Mouse (Mus musculus) kidney, embryonic 16.5 days (tissue): ENCODE results near the gene Mfsd14a. TPM values are rescaled to one million over a fixed set of nuclear protein-coding genes. Genes with fewer than 3 reads are reported as not detected.

Experiments used
- ATAC-seq: fragments of 200-750 bp; cut with Nextera tagmentation; 2 replicates; pipeline ENCODE4 v1.8.0; 2017; ENCODE audit warnings: moderate TSS enrichment; ENCODE audit not compliant: low FRiP score, low TSS enrichment
- H3K27ac ChIP-seq: fragments of 300-500 bp; sonication (generic); 2 replicates; pipeline ENCODE4 v1.5.1; 2014; ENCODE audit warnings: low read length
- H3K27me3 ChIP-seq: fragments of 300-500 bp; sonication (generic); 2 replicates; pipeline ENCODE4 v1.6.1; 2014; ENCODE audit warnings: low read length, control low read depth, mixed read lengths; ENCODE audit not compliant: insufficient read depth
- H3K36me3 ChIP-seq: fragments of 300-500 bp; sonication (generic); 2 replicates; pipeline ENCODE4 v1.6.1; 2014; ENCODE audit warnings: low read length, control low read depth, mixed read lengths; ENCODE audit not compliant: insufficient read depth
- H3K4me1 ChIP-seq: fragments of 300-500 bp; sonication (generic); 2 replicates; pipeline ENCODE4 v1.6.1; 2014; ENCODE audit warnings: low read length, control low read depth, mixed read lengths; ENCODE audit not compliant: insufficient read depth
- H3K4me2 ChIP-seq: fragments of 300-500 bp; sonication (generic); replicated peaks from 2 replicates; pipeline ENCODE4 v1.6.1; 2014; ENCODE audit warnings: low read depth, low read length
- H3K4me3 ChIP-seq: fragments of 300-500 bp; sonication (generic); 2 replicates; pipeline ENCODE4 v1.5.1; 2014; ENCODE audit warnings: mild to moderate bottlenecking, low read length
- H3K9ac ChIP-seq: fragments of 300-500 bp; sonication (generic); replicated peaks from 2 replicates; pipeline ENCODE4 v1.6.1; 2014; ENCODE audit warnings: low read length
- H3K9me3 ChIP-seq: fragments of 300-500 bp; sonication (generic); 2 replicates; pipeline ENCODE4 v1.6.1; 2016; ENCODE audit warnings: low read length, control low read depth
- WGBS: fragments of 180-500 bp; shearing (Covaris S2); extraction: QIAGEN DNeasy Blood & Tissue Kit; methylation state at CpG from one replicate; pipeline ENCODE4 v1.1.7; 2014; 5-methylcytosine and 5-hydroxymethylcytosine counted together
- polyA plus RNA-seq: library from polyadenylated mRNA; unstranded; fragments of >200 nt; fragmentation: Nextera tagmentation; extraction: Ambion mirVana; gene quantifications from 2 replicates; pipeline ENCODE4 v1.2.1, GENCODE M21; 2015

Gene Mfsd14a
- polyA plus RNA-seq, 1 experiment from 2014 or later = 104 TPM

DNA sequence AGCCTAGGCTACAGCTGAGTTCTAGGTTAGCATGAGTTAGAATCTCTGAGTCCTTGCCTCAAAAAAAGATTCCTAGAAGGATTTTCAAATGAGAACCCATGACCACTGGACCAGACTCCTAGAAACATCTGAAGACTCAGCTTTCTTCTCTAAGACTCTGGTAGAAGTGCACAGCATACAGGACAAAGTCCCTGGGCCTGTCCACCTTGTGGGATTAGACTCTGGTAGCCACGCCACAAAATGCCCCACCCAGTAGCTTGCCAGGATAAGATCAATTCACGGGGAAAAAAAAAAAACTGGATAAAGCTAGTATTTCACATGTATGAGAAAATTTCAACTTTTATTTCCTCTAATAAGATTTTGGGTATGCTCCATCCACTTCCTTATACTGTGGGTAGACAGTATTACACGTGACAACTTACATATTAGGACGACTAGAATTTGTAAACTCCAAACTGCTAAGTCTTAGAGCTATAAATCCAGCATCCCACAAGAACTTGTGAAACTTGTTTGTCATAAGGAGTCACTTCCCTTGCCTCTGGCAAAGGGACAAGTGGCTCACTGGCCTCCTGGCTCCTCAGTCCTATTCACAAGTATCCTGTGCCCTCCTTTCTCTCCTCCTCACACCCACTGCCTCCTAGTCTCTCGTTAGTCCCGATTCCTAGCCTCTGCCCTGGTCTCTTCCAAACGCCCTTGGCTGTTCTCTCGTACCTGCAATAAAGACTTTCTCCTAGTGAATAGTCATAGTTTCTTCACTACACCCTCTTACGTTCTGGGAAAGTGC lies 24.6 kb downstream of the Mfsd14a start:
- Histone ChIP-seq H3K36me3 (peaks cover 70% of the 10 kb centered on the region), H3K27ac (no peak overlapping the region), H3K4me1 (no peaks in the 10 kb centered on the region), H3K27me3 (no peaks in the 10 kb centered on the region), H3K9me3 (no peaks in the 10 kb centered on the region), H3K4me3 (no peak overlapping the region), H3K4me2 (no peak overlapping the region), H3K9ac (no peak overlapping the region)
- no peak for ATAC-seq
- 87% methylated on average over 9 of the region's 9 CpGs for WGBS

DNA sequence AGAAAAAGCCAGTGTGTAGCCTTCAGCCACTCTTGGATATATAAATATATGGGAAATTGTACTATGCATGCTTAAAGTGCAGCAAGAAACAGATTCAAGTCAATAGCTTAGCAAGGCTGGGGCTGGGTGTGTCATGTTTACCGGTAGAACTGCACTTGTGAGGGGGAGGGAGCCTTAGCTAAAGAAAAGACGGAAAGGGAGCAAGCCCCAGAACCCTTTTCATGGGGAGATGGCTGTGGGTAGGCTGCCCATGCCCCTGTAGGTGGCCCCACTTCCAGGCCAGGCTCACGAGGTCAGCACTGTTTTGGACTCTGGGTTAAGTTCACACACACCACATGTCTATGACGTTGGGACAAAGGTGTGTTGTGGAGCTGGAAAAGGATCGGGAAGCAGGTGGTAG lies 26.7 kb downstream of the Mfsd14a start:
- Histone ChIP-seq H3K27ac (no peak overlapping the region), H3K4me3 (no peak overlapping the region), H3K9ac (no peak overlapping the region), H3K27me3 (no peaks in the 10 kb centered on the region), H3K36me3 (peaks cover 66% of the 10 kb centered on the region), H3K4me2 (no peak overlapping the region), H3K9me3 (no peaks in the 10 kb centered on the region), H3K4me1 (no peaks in the 10 kb centered on the region)
- ATAC-seq = no peak
- whole genome bisulfite sequencing = 78% methylated on average over 5 of the region's 5 CpGs

- H3K4me1 ChIP-seq = no peaks in the 10 kb centered on the region
- 90% methylated on average over 8 of the region's 8 CpGs for WGBS
- H3K36me3 ChIP-seq = peaks cover 58% of the 10 kb centered on the region
- no peak overlapping the region for H3K4me2 ChIP-seq
- ATAC-seq = no peak
- no peaks in the 10 kb centered on the region for H3K9me3 ChIP-seq
- no peak overlapping the region for H3K27ac ChIP-seq
- no peak overlapping the region for H3K9ac ChIP-seq
- H3K27me3 ChIP-seq = no peaks in the 10 kb centered on the region
- H3K4me3 ChIP-seq = no peak overlapping the region
Observed at GRCm38 (mm10) chr3:116634853-116635252, 27.6 kb downstream of the Mfsd14a start.

DNA sequence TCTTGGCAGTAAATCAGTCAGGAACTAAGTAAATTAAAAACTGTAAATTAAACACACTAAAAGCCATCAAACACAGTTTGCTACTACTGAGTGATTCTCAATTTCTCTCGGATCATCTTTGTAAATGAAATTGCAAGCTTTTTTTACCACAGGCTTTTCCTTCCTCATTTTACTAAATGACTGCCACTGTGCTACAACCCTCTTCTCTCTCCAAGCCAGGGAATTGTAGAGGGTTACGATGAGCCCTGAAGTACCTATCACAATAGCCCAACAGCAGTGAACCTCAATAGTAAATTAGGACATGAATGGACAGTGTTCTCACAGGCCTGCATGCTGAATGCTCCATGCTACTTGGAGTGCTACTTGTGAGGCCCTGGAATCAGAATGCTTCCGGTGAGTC lies 28.4 kb downstream of the Mfsd14a start:
- no peak overlapping the region for H3K27ac ChIP-seq
- no peaks in the 10 kb centered on the region for H3K4me1 ChIP-seq
- no peak overlapping the region for H3K4me2 ChIP-seq
- H3K36me3 ChIP-seq = peaks cover 53% of the 10 kb centered on the region
- no peak overlapping the region for H3K9ac ChIP-seq
- H3K27me3 ChIP-seq = no peaks in the 10 kb centered on the region
- no peaks in the 10 kb centered on the region for H3K9me3 ChIP-seq
- no peak overlapping the region for H3K4me3 ChIP-seq
- WGBS = 86% methylated on average over 3 of the region's 3 CpGs
- ATAC-seq = no peak

GRCm38 (mm10) chr3:116632971-116633370 lies 29.5 kb downstream of the Mfsd14a start:
- no peaks in the 10 kb centered on the region for H3K4me1 ChIP-seq
- H3K4me2 ChIP-seq = no peak overlapping the region
- 94% methylated on average over 3 of the region's 3 CpGs for WGBS
- H3K9me3 ChIP-seq = no peaks in the 10 kb centered on the region
- no peak overlapping the region for H3K9ac ChIP-seq
- H3K27me3 ChIP-seq = no peaks in the 10 kb centered on the region
- no peak overlapping the region for H3K4me3 ChIP-seq
- ATAC-seq = no peak
- H3K36me3 ChIP-seq = peaks cover 44% of the 10 kb centered on the region
- no peak overlapping the region for H3K27ac ChIP-seq

DNA sequence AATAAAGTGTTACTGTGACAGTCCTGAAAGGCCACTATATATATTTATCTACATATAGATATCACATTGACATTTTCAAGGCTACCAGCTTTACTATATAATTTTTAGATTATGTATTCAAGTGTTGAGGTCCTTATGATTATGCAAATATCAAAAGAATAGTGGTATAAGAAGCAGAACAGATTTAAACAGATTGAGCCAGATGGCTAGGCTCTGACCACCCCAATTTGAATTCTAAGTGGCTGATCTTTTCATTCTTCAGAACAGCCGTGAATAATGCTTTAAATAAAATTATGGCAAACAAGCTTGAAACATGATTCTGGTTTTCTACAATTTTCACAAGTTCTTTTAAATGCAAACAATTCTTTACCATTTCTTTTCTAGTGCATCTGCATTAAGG lies 31.0 kb downstream of the Mfsd14a start:
- no peak for ATAC-seq
- no peak overlapping the region for H3K27ac ChIP-seq
- H3K9me3 ChIP-seq = no peaks in the 10 kb centered on the region
- no peak overlapping the region for H3K4me2 ChIP-seq
- no peaks in the 10 kb centered on the region for H3K4me1 ChIP-seq
- 79% methylated on average over 1 of the region's 1 CpGs for WGBS
- H3K36me3 ChIP-seq = peaks cover 39% of the 10 kb centered on the region
- H3K4me3 ChIP-seq = no peak overlapping the region
- no peak overlapping the region for H3K9ac ChIP-seq
- H3K27me3 ChIP-seq = no peaks in the 10 kb centered on the region

- ATAC-seq = no peak
- peaks cover 38% of the 10 kb centered on the region for H3K36me3 ChIP-seq
- H3K4me1 ChIP-seq = no peaks in the 10 kb centered on the region
- no peak overlapping the region for H3K4me2 ChIP-seq
- H3K9me3 ChIP-seq = no peaks in the 10 kb centered on the region
- H3K9ac ChIP-seq = no peak overlapping the region
- no peaks in the 10 kb centered on the region for H3K27me3 ChIP-seq
- no peak overlapping the region for H3K4me3 ChIP-seq
- WGBS = 95% methylated on average over 7 of the region's 7 CpGs
- H3K27ac ChIP-seq = no peak overlapping the region
Observed at GRCm38 (mm10) chr3:116622641-116623040, 39.8 kb downstream of the Mfsd14a start.

GRCm38 (mm10) chr3:116620636-116621370 lies 41.7 kb downstream of the Mfsd14a start:
- Histone ChIP-seq H3K27ac (no peak overlapping the region), H3K9me3 (no peaks in the 10 kb centered on the region), H3K4me1 (no peaks in the 10 kb centered on the region), H3K4me2 (no peak overlapping the region), H3K27me3 (no peaks in the 10 kb centered on the region), H3K36me3 (peaks cover 34% of the 10 kb centered on the region), H3K4me3 (no peak overlapping the region), H3K9ac (no peak overlapping the region)
- no peak for ATAC-seq
- WGBS = 92% methylated on average over 7 of the region's 7 CpGs

GRCm38 (mm10) chr3:116618855-116619254 lies 43.6 kb downstream of the Mfsd14a start:
- Histone ChIP-seq H3K27me3 (no peaks in the 10 kb centered on the region), H3K4me1 (no peaks in the 10 kb centered on the region), H3K9ac (no peak overlapping the region), H3K4me3 (no peak overlapping the region), H3K27ac (no peak overlapping the region), H3K9me3 (no peaks in the 10 kb centered on the region), H3K36me3 (peaks cover 49% of the 10 kb centered on the region), H3K4me2 (no peak overlapping the region)
- 88% methylated on average over 6 of the region's 6 CpGs for WGBS
- ATAC-seq = no peak
